Mouse (Mus musculus) testis, adult 2 months (tissue): ENCODE data around the gene Samd4b.

Experiments used
- CTCF ChIP-seq: fragments of 200-500 bp; IDR thresholded peaks from 2 replicates; pipeline ENCODE4 v1.5.1; 2012; ENCODE audit warnings: low read depth, mild to moderate bottlenecking, inconsistent platforms, low read length, moderate library complexity; ENCODE audit not compliant: control insufficient read depth, insufficient read depth, insufficient replicate concordance
- POLR2A ChIP-seq: fragments of 200-500 bp; IDR thresholded peaks from 2 replicates; pipeline ENCODE4 v1.6.1; 2012; ENCODE audit warnings: low read depth, mild to moderate bottlenecking, inconsistent platforms, low read length, moderate library complexity; ENCODE audit not compliant: control insufficient read depth

DNA sequence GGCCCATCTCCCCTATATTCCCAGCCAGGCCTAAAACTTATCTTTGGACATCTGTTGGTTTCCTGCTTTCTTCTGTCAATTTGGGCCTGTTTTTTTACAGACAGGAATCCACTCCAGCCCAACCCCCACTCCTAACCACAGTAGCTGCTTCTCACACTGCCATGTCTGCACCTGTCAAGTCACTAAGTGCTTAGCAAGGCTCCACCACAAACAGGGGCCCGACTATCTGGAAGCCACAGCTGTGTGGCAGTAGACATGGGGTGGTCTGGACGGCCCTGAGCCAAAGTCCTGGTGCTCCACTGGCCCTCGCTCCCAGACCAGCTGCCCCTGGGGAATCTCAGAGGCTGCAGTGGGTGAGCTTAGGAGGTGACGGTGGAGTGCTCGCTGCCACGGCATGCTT, 40.2 kb downstream of the Samd4b start:
- TF ChIP-seq POLR2A (no peak), CTCF (no peak)
